Mouse (Mus musculus): ENCODE results near the gene Glrp1.

Glrp1 gene

DNA sequence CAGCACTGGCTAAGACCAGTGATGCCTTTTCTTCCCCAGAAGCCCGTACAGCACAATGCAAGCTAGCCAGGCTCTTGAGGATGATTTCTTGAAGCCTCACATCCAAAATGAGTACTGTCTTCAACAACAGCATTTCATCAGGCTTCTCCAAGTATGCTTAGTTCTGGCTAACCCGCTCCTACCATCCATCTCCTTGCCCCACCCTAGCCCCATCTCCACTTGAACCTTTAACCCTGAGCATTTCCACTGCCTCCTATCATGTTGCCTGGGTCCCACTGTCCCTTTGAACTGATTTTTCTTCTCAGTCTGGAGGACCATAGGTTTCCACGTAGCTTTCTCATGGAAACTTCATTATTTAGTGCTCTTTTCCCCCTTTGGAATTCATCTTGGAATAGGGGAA is 17.5 kb downstream of the Glrp1 start:
- in situ Hi-C loops (cut with MboI), result no loop called here

DNA sequence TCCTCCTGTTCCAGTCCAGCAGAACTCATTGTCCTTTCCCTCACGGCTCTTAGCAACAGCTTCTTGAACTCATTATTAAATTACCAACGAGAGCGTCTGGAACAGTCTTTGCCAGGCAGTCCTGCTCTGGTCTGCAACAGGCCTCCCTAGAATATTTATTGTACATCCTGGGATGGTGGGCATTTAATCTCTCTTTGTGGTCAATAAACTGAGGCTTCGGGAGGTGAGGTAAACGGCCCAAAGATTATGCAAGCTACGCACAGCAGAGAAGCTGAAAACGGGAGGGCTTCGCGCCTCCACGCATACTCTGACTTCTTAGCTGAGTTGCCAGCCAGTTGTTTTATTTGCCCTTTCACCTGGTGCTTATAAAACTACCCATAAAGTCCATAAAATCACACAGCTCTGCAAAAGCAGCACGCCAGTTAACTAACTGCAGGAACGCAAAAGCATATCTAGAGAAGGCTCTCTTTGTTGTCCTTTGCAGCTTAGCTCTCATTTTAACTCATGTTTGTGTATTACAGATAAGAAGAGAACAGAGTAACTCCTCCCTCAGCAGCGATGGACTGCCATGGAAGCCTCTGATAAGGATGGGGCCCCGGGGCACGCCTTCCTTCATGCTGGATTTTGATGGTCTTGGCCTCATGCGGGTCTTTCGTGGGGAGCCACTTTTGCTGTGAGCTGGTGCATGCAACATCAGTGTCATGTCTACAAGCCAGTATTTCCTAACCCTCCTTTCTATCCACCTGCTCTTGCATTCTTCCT is 18.1 kb downstream of the Glrp1 start:
- in situ Hi-C loops (cut with MboI), result no loop called here

DNA sequence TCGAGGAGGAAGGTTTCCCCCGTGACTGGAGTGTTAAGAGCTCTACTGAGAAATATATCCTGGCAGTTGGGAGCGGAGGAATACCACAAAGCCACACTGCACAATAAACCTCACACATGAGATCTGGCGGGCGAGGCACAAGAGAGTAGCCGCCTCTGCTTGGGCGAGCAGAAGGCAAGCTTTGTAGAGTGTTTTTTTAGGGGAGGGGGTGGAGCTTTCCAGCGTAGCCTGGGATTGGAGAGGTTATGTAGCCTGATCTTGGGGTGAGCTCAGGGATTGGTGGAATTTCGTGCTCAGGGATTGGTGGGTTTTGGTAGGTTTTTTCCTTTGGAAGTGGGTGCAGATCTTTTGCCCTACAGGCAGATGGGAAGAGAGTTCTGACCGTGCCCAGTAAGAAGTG is 19.7 kb downstream of the Glrp1 start:
- in situ Hi-C loops (cut with MboI), result no loop called here

DNA sequence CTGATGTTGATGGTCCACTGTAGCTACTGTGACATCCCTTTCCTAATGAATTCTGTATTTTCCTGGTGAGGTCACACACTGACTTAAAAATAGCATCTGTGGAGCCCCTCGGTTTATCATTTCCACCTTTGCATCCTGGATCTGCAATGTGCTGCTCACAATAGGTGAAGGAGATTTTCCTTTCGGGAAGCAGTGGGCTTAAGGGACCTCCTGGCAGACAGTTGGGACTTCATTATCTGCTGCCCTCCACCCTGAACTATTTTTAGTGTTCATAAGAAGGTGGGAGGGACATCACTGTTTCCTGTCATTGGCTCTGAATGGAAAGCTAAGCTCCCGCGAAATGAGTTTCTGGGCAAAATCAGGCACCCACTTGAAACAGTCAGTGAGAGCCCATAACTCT is 20.9 kb downstream of the Glrp1 start:
- in situ Hi-C loops (cut with MboI), result no loop called here

DNA sequence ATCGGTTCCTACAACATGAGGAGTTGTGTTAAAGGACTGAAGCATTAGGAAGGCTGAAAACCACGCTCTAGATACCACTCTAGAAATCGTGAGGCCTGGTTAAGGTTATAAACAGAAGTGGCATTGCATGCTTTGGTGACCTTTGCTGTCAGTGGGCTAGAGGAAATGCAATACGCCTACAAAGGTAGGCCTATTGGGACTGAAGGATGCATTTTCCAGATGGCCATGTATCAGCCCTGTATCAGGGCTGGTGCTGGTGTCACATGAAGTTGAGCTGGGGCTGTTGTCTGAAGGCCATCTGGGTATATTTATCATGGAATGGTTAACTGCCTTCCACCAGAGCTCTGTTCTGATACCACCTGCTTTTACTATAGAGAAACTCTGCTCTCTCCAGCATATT is 23.5 kb downstream of the Glrp1 start:
- in situ Hi-C loops (cut with MboI), result no loop called here

DNA sequence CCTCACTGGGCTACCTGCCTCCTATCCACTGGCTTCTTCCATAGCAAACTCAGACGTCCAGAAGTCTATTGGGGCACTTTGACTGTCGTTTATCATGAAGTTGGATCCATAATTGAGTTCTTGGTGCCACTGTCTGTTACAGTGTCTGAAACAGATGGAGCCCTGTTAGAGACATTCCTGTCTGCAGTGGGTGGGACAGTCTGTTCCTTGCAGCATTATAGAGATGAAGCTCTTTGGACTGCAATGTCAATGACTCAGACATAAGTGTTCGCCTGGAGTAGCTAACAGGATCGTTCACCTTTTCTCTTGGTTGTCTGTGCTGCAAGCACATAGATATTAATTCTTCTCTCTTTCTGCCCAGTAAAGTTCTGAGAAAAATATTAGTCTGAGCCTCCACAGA is 25.8 kb downstream of the Glrp1 start:
- in situ Hi-C loops (cut with MboI), result no loop called here

DNA sequence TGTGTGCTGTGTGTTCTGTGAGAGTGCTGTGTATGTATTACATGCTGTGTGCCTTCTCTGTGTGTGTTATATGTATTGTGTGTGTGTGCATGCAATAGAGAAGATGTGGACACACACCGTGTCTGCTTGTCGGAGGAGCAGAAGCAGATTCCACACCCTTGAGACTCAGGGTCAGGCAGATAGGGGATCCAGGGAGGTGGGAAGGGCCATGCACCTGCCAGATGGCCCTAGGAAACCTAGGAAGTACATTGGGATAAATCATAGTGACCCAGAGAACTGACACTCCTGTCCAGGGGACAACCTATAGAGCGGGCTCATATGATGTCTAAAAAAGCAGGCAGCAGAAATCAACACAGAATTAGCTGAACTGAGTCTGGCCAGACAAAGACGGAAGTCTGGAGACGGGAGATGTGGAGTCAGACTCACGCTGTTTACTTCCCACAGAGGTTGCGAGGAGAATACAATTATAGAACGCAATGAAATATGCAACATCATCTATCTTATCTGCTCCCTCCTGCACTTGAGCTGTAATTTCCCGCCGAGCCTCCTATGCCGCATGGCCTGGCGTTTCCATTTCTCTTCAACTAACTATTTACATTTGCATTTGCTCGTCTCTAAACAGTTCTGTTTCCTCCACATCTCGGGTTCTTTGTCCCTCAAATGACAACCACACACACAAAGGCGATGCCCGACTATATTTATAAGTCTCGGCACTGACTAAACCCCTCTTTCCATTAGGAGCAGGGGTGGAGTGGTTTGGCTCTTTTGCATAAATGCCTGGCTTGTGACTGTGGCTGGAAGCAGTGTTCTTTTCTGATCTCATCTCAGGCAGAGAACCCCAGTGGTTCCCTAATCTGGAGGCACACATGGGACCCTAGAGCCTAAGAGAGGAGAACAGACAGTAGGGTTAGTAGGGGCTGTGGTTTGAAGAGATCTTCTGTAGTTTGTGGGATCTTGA is 27.4 kb downstream of the Glrp1 start:
- in situ Hi-C loops (cut with MboI), result no loop called here

DNA sequence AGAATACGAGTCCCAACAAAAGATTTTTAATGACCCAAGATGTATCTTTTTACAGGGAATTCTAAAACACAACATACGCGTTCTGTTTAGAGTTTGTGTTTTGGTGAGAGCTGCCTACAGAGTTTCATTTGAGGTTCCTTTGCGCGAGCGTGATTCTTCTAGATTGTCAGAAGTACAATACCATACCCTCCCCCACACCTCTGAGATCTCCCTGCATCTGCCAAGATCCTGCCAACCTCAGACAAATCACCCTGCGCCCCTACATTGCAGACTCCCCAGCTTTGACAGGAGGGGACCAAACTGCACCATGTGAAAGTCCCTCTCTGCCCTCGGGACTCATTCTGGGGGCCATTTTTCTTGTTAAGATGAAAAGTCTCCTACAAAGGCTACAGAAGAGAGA is 29.3 kb downstream of the Glrp1 start:
- in situ Hi-C loops (cut with MboI), result no loop called here

DNA sequence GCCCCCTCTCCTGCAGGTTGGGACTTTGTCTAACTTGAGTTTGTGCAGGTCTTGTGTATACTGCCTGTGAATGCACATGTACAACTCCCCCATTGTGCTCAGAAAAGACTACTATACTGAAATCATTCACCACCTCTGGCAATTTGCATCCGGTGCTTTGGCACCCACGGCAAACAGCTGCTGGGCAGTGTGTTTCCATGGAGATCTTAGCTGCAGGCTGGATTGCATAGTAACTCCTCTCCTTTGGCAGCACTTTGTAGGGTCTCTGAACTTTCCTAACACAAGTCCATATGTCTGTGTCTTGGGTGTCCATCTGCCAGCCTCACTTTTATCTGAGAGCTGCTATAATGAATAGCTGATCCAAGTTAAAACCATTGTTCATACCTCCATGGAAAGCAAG is 31.7 kb downstream of the Glrp1 start:
- in situ Hi-C loops (cut with MboI), result no loop called here

DNA sequence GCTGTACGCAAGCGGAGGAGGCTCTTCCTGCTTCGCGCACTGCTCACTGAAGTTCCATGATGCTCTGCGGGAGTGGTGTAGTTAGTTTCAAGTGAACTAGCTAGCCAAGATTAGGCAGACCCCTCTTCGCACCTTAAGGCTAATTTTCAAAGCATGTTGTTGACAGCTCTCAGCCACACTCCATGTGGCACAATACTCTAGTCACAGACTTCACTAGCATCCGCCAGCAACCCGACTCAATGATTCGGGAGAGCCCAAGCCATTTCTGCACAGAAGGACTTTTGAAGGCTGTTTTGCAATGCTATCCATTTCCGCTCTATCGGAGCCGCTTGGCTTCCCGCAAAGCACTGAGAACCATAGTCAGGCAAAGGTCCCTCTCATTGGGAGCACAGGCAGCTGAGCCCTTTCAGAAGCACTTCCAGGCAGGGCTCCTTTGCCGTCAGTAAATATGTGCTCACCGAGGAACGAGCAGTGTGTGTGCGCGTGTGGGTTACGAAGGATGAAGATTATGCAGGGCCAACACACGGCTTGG is 33.2 kb downstream of the Glrp1 start:
- in situ Hi-C loops (cut with MboI), result no loop called here

DNA sequence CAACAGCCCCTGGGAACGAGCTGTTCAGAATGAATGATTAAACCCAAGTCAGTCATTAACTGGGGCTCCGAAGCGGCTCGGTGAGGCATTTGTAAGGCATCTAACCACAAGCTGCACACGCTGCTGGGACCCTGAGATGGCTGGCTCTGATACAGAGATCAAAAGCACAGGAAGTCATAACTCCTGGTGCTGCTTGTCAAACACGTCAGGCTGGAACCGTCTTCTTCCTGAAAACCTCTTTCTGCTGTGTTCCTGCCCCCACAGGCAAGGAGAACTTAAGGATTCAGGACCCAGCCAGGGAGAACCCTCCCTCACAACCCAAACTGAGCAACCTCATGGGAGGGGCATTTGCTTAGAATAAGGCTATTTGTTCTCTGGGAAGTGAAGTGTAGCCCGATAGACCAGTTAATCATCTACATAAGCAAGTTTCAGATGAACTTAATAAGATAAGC is 34.3 kb downstream of the Glrp1 start:
- in situ Hi-C loops (cut with MboI), result no loop called here

DNA sequence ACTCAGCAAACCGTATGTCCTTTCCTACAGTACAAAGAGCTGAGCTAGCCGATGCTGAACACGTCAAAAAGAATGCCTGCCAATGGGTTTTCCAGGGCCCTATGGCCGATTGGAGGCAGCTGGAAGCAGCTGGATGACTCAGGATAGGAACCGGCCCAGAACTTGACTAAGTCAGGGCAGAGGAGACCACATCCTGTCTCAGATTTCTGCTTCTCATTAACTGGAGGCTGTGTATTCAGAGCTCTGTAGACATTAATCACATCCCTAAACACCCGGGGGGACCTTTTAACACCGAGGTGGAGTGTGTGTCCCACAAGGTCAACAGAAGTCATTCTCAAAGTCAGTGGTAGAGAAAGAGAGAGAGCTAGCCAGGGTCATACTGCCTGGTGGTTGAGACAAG is 35.3 kb downstream of the Glrp1 start:
- in situ Hi-C loops (cut with MboI), result no loop called here

DNA sequence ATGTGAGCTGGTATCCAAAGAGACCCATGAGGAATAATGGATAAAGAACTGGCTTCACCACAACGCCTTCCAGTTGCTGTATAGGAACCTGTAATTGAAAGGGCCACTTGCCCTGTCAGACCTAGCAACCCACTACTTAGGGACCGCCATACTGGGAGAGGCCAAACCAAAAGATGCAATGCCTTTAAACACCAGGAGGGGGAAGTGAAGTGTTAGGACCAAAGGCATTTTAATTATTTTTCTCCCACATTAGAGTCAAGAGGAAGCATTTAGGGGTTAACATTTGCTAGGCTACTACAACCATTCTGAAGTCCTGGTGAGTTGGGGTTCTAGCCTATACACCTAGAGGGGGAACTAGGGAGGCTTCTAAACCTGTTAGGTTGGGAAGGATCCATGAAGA is 36.0 kb downstream of the Glrp1 start:
- in situ Hi-C loops (cut with MboI), result no loop called here

DNA sequence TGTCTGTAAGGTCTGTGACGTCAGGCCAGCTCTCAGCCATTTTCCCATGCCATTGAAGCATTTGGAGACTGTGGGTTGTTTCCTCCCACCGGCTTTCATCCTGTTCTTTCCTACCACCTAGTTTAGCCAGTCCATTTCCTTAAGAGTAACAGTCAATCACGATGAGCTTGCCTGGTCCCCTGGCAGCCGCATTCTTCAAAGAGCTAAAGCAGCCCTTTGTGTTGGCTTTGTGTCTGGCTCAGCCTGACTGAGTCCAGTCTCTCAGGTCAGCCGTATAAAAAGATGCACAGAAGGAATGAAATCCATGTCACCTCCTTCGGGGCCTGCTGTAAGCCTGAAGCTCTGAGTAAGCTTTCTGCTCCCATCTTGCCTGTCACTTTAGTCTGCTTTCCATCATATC is 37.6 kb downstream of the Glrp1 start:
- in situ Hi-C loops (cut with MboI), result no loop called here

DNA sequence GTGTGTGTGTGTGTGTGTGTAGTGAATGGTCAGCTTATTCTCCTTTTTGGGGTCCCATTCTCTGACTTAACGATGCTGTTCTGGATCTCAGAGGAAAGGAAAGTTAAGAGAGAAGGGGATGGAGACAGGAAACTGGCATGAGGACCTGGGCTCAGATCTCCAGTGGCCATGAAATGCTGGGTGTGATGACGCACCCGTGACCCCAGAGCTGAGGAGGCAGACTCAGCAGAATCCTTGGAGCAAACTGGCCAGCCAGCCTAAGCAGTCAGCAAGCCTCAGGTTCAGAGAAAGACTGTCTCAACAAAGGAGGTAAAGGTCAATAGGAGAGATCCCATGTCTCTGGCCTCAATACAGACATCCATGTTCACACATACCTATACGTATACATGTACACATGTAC is 40.1 kb downstream of the Glrp1 start:
- in situ Hi-C loops (cut with MboI), result no loop called here

DNA sequence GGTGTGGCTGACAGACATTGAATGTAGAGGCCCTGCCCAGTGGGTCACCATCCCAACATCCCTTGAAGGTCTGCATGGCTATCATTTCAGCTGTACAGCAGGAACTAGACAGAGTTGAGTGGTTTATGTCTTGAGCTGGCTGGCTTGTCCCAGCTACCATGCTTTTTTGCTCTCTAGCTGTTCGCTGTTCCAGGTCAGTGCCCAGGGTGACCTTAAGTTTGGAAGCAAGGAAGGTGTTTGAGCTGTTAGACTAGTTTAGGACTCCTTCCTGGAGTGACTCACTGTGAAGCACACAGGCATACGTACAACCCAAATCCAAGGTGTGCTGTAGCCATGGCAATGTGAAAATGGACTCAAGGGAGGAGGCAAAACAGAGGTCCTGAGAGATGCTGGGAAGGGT is 41.5 kb downstream of the Glrp1 start:
- in situ Hi-C loops (cut with MboI), result no loop called here

DNA sequence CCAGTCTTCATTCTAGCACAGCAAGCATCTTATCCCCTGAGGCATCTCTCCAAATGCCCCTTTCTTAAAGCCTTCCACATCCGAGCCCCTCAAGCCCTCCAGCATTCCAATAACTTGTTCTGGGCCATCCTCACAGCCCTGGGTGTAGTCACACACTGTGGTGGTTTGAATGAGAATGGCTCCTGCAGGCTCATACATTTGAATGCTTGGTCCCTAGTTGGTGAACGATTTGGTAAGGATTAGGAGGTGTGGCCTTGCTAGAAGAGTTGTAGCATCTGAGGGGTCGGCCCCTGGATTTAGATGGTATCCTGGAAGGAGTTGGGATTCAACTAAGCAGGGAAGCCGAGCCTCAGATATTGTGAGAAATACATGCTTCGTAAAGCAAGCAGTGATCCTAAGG is 42.0 kb downstream of the Glrp1 start:
- in situ Hi-C loops (cut with MboI), result no loop called here

DNA sequence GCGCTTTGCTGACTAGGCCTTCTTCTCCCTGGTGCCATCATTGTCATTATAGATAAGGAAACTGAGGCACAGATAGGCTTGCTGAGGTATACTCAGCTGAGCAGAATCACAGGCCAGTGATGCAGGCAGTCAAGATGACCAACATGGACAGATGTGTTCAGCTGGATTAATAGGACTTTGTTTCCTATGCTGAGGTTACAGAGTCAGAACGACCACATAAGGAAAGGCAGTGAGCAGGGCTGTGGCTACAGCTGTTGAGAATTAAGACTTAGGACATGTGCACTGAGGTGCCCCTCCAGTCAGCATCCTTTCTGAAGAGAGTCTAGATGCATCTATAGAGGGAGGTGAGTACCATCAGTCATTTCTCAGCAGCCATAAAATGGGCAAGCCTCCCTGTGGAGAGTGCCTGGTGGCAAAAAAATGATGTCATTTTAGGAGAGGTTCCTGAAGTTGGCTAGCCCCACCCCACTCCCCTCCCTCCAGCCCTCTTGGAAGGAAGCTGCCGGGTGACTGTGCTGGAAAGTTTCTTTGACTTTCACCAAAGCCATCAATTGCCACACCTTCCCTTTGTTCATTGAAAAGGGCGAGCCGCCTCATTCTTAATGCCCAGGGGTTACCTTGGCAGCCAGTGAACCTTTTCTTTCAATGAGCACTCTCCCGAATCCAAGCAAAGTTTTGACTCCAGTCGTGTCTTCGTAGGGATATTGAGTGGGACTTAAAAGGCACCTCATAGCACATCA is 43.4 kb downstream of the Glrp1 start:
- in situ Hi-C loops (cut with MboI), result no loop called here

DNA sequence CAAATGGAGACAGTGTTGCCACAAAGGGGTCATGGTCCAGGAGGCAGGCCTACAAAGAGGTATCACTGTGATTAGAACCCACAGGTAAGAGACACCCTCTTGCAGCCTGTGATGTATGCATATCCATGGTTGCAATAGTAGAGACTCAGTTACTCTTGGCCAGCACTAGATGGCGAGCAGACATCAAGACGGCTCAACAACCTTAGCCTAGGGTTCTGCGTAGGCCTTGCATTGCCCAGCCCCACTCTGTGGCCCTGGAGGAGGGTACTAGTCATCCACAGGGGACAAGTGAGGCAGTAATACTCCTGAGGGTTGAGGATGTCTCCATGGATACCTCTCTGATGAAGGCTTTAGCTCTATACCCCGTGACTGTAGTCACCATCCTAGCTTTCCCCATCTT is 44.1 kb downstream of the Glrp1 start:
- in situ Hi-C loops (cut with MboI), result no loop called here

DNA sequence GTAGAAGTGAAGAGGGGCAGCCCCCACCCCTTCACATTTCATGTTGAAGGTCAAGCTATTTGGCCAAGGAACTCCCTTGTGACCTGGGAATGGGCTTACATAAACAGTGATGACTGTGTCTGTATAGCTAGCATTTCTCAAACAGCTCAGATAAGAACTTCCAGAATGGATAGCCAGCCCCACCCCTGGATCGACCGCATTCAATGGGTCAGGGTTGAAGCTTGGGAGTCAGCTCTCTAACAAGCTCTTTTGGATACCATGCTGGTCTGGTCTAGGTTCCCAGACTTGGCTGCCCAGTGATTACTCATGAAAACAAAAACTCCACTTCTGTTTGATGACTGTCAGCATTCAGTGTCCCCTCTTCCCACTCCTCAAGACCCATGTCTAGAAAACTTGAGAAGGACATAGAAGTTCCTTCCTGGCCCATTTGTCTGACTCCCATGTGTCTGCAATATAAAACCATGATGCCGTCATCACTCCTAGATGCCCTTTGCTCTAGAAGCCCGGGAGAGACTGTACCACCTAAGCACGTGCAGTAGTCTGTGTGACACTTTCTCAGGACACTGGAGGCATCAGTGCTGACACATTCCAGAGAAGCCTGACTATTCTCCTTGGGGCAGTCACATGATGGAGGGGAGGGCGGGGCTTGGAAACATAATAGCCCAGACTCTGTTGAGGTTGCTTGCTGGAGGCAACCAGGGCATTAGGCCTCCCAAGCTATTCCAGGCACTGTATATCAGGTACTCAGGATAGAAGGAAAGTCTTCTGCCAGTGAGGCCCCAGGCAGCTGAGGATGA is 45.6 kb downstream of the Glrp1 start:
- in situ Hi-C loops (cut with MboI), result no loop called here

DNA sequence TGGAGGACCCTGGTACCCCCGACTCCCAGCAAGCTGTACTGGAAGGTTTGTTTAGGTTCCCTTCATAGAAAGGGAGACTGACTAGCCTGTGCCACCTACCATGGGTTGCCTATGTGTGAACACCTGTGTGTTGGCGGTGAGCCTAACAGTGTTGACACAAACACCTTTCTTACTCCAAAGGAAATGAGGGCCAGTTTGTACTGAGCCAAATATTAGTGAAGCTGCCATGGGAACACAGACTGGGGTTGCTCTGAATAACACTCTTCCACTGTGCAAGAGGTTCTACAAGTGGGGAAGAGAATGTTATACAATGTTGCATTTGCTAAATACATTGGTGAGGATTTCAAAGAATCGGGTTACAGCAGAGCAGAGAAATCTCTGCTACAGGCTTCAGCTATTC is 46.6 kb downstream of the Glrp1 start:
- in situ Hi-C loops (cut with MboI), result no loop called here

Measured in mature B cell (primary cell).